Mouse (Mus musculus): Measurements from ENCODE around the gene Cfap157. TPM values are rescaled to one million over a fixed set of nuclear protein-coding genes. Genes with fewer than 3 reads are reported as not detected.
A peak's percentile ranks its signal among the peaks of the same experiment; 100 is the strongest.

Gene Cfap157
- polyA plus RNA-seq (2012; rRNA removed) = 0.70 and 1.7 TPM in 2 replicates

DNA sequence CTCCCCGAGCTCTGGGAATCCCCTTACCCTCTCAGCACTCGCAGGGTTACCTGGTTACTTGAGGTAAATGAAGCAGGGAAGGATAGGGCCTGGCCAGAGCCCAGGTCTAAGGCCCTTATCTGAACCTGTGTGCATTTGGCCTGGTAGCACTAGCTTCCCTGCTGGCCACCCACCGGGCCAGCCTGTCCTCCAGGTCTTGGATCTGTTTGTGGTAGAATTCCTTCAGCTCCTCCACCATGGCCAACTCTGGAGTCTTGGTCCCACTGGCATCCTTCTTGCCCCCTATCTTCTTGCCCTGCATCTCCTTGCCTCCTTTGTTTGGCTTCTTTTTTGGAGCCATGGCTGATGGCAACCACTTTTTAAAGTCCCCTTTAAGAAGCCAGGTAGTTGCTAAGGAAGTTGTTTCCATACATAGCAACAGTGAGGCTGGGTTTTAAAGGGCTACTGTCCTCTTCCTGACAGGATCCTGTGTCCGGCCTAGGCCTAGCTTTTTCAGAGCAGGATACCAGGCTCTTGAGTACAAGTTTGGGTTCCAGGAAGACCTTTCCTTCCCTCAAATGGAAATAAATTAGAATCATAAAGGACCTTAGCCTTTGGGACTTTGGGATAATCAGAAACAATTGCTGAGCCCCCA is at the start of gene Cfap157:
Cfap157 (minus strand) TSS at position 381 of the 634 bp plus-strand sequence.
- no peak within 1 kb of the TSS for H3K27ac ChIP-seq (ENCODE audit: insufficient read depth, low read length)

GRCm38 (mm10) chr2:32828979-32829676 is 44.9 kb upstream of the Cfap157 start:
- H3K27me3 ChIP-seq (ENCODE audit: control insufficient read depth, insufficient read depth, low read length) = no peaks in the 10 kb centered on the region
- H3K4me1 ChIP-seq (ENCODE audit: control insufficient read depth, insufficient read depth, low read length) = peaks cover 43% of the 10 kb centered on the region
- DNase-seq = no peak
- WGBS = 22% methylated on average over 11 of the region's 11 CpGs
- TF ChIP-seq CTCF (IDR thresholded peaks at IDR 0.05; ENCODE audit: borderline replicate concordance, insufficient read depth, low read depth, low read length) (no peak), POLR2A (IDR thresholded peaks at IDR 0.05; ENCODE audit: borderline replicate concordance, insufficient read depth, low read length) (no peak)
- H3K4me3 ChIP-seq (replicated peaks; ENCODE audit: insufficient read depth, low read depth, low read length) = no peak overlapping the region
- peak overlapping the region; percentile 91 for H3K27ac ChIP-seq (ENCODE audit: insufficient read depth, low read length)

More for the DNA sequence above, at the start of gene Cfap157:
- no peak for DNase-seq
- WGBS = 47% methylated on average over 4 of the region's 4 CpGs
- Histone ChIP-seq H3K27me3 (ENCODE audit: control insufficient read depth, insufficient read depth, low read length) (no peaks in the 10 kb centered on the region), H3K4me1 (ENCODE audit: control insufficient read depth, insufficient read depth, low read length) (peaks cover 8% of the 10 kb centered on the region; the same call in 1 of the 2 replicates), H3K4me3 (replicated peaks; ENCODE audit: insufficient read depth, low read depth, low read length) (no peak within 1 kb of the TSS)
- TF ChIP-seq POLR2A (IDR thresholded peaks at IDR 0.05; ENCODE audit: borderline replicate concordance, insufficient read depth, low read length) (no peak), CTCF (IDR thresholded peaks at IDR 0.05; ENCODE audit: borderline replicate concordance, insufficient read depth, low read depth, low read length) (no peak)

GRCm38 (mm10) chr2:32825796-32826195 is 41.6 kb upstream of the Cfap157 start:
- DNase-seq = no peak
- TF ChIP-seq POLR2A (IDR thresholded peaks at IDR 0.05; ENCODE audit: borderline replicate concordance, insufficient read depth, low read length) (no peak), CTCF (IDR thresholded peaks at IDR 0.05; ENCODE audit: borderline replicate concordance, insufficient read depth, low read depth, low read length) (no peak)
- Histone ChIP-seq H3K4me3 (replicated peaks; ENCODE audit: insufficient read depth, low read depth, low read length) (no peak overlapping the region), H3K27me3 (ENCODE audit: control insufficient read depth, insufficient read depth, low read length) (no peaks in the 10 kb centered on the region), H3K27ac (ENCODE audit: insufficient read depth, low read length) (0 out of 2 replicates have a peak overlapping the region, but pooled peaks have one; percentile 44), H3K4me1 (ENCODE audit: control insufficient read depth, insufficient read depth, low read length) (peaks cover 69% of the 10 kb centered on the region)
- WGBS = 26% methylated on average over 6 of the region's 6 CpGs

DNA sequence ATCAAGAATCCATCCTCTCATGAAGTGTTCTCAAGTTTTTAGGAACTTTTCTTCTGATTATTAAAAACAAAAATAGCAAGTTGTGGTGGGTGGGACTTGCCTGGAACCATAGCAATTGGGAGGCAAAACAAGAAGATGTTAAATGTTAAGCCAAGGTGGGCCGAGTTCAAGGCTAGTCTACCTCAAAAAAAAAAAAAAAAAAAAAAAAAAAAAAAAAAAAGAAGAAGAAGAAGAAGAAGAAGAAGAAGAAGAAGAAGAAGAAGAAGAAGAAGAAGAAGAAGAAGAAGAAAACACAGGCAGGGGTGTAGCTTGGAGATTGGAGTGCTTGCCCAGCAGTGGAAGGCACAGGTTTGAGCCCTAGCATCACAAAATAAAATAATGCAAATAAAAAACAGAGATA is 40.5 kb upstream of the Cfap157 start:
- TF ChIP-seq CTCF (IDR thresholded peaks at IDR 0.05; ENCODE audit: borderline replicate concordance, insufficient read depth, low read depth, low read length) (no peak), POLR2A (IDR thresholded peaks at IDR 0.05; ENCODE audit: borderline replicate concordance, insufficient read depth, low read length) (no peak)
- Histone ChIP-seq H3K27ac (ENCODE audit: insufficient read depth, low read length) (peak overlapping the region; percentile 61; the same call in 1 of the 2 replicates), H3K27me3 (ENCODE audit: control insufficient read depth, insufficient read depth, low read length) (no peaks in the 10 kb centered on the region), H3K4me3 (replicated peaks; ENCODE audit: insufficient read depth, low read depth, low read length) (no peak overlapping the region), H3K4me1 (ENCODE audit: control insufficient read depth, insufficient read depth, low read length) (peaks cover 64% of the 10 kb centered on the region)
- 84% methylated on average over 1 of the region's 1 CpGs for WGBS
- no peak for DNase-seq

DNA sequence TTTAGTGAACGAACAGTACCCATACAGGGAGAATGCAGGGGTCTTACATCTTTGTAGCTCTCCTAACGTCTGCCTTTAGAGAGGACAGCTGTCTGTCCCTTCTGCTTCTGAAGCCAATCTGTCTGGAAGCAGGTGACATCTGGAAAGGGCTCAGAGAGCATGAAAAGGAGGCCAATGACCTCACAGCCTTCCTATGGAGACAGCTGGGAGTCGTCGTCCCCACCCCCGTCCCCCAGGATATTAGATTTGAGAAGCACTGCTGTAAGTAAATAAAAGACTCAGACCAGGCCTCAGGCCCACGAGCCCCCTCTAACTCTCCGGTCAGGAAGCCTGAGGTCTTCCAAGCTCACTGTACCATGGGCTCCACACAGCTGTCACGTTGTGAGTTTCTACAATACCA is 40.0 kb upstream of the Cfap157 start:
- no peak for DNase-seq
- peaks cover 61% of the 10 kb centered on the region for H3K4me1 ChIP-seq (ENCODE audit: control insufficient read depth, insufficient read depth, low read length)
- H3K27ac ChIP-seq (ENCODE audit: insufficient read depth, low read length) = peak overlapping the region; percentile 61
- no peak for TF ChIP-seq POLR2A (IDR thresholded peaks at IDR 0.05; ENCODE audit: borderline replicate concordance, insufficient read depth, low read length)
- TF ChIP-seq CTCF (IDR thresholded peaks at IDR 0.05; ENCODE audit: borderline replicate concordance, insufficient read depth, low read depth, low read length) = no peak
- no peaks in the 10 kb centered on the region for H3K27me3 ChIP-seq (ENCODE audit: control insufficient read depth, insufficient read depth, low read length)
- WGBS = 18% methylated on average over 8 of the region's 8 CpGs
- H3K4me3 ChIP-seq (replicated peaks; ENCODE audit: insufficient read depth, low read depth, low read length) = no peak overlapping the region

GRCm38 (mm10) chr2:32823579-32824154 is 39.4 kb upstream of the Cfap157 start:
- no peak for DNase-seq
- WGBS = 21% methylated on average over 8 of the region's 8 CpGs
- Histone ChIP-seq H3K27me3 (ENCODE audit: control insufficient read depth, insufficient read depth, low read length) (no peaks in the 10 kb centered on the region), H3K27ac (ENCODE audit: insufficient read depth, low read length) (peak overlapping the region; percentile 61), H3K4me1 (ENCODE audit: control insufficient read depth, insufficient read depth, low read length) (peaks cover 61% of the 10 kb centered on the region), H3K4me3 (replicated peaks; ENCODE audit: insufficient read depth, low read depth, low read length) (no peak overlapping the region)
- TF ChIP-seq CTCF (IDR thresholded peaks at IDR 0.05; ENCODE audit: borderline replicate concordance, insufficient read depth, low read depth, low read length) = no peak
- TF ChIP-seq POLR2A (IDR thresholded peaks at IDR 0.05; ENCODE audit: borderline replicate concordance, insufficient read depth, low read length) = no peak

DNA sequence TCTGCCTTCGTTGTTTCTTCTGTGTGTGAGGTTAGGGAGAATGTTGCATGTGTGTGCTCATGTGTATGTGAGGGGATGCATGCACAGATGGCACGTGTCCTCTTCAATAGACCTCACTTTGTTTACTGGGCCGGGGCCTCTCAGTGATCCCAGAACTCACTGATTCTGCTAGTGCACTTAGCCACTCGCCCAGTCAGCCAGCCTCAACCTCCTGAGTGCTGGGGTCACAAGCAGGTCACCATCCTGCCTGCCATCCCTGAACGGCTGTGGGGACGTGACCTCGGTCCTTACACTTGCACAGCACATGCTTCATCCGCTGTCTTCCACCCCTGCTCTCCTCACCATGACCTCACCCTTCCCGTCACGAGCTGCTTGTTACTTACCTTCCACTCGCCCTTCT is 38.9 kb upstream of the Cfap157 start:
- no peak for TF ChIP-seq POLR2A (IDR thresholded peaks at IDR 0.05; ENCODE audit: borderline replicate concordance, insufficient read depth, low read length)
- TF ChIP-seq CTCF (IDR thresholded peaks at IDR 0.05; ENCODE audit: borderline replicate concordance, insufficient read depth, low read depth, low read length) = no peak
- H3K4me3 ChIP-seq (replicated peaks; ENCODE audit: insufficient read depth, low read depth, low read length) = no peak overlapping the region
- peaks cover 61% of the 10 kb centered on the region for H3K4me1 ChIP-seq (ENCODE audit: control insufficient read depth, insufficient read depth, low read length)
- no peaks in the 10 kb centered on the region for H3K27me3 ChIP-seq (ENCODE audit: control insufficient read depth, insufficient read depth, low read length)
- 19% methylated on average over 11 of the region's 11 CpGs for WGBS
- peak overlapping the region; percentile 61 for H3K27ac ChIP-seq (ENCODE audit: insufficient read depth, low read length)
- DNase-seq = peak in 1 of 2 experiments; percentile 58
